Comparison of ENCODE assay signal across 8 mouse cellular contexts in the genomic region with DNA sequence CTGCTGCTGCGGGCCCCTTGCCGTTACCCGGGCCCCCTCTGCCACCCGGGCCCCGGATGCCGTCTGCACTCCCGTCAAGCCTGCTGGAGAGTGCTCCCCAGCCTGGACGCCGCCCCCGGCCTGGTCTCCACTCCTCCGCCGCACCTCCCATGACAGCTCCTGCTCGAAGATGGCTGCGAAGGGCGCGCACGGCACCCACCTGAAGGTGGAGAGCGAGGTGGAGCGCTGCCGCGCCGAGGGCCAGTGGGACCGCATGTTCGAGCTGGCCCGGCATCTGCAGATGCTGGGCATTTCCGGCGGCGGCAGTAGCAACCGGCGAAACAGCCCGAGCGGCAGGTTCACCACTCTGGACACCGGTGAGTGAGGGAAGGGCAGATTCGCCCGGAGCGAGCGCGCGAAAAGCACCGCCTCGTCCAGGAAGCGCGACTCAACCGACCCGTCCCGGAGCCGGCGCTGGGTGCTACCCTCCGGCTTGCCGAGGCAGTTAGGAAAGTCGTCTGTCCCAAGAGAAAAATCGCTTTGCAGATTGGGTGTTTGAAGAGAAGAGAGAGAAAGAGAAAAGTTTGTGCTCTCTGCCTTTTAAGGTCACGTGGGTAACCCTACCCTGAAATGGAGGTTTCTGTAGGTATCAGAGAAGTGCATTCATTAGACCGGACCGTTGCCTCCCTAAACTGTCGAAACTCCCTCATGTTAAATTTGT. TPM values are rescaled to one million over a fixed set of nuclear protein-coding genes. Genes with fewer than 3 reads are reported as not detected.
DNase-seq lines count a peak whose midpoint lies in the region; ATAC-seq lines count a peak whose summit lies in the region.

No protein-coding gene starts in this region.

- peak overlapping the region; percentile 65 for H3K9ac ChIP-seq in heart, embryonic 11.5 days (ENCODE audit: low read depth, low read length)
- H3K9ac ChIP-seq in embryonic facial prominence, embryonic 15.5 days, result peak overlapping the region; percentile 88
- H3K9ac ChIP-seq in hindbrain, embryonic 12.5 days, result peak overlapping the region; percentile 85
- H3K9ac ChIP-seq in limb, embryonic 12.5 days (replicated peaks), result peak overlapping the region; percentile 84
- H3K9ac ChIP-seq in midbrain, embryonic 11.5 days (ENCODE audit: low read length), result peak overlapping the region; percentile 88
- peak overlapping the region; percentile 84 for H3K9ac ChIP-seq in stomach, embryonic 16.5 days (ENCODE audit: low read length)

- H3K27me3 ChIP-seq in heart, embryonic 11.5 days (ENCODE audit: control insufficient read depth, insufficient read depth, low read length), result peaks cover 44% of the 10 kb centered on the region
- peaks cover 9% of the 10 kb centered on the region for H3K27me3 ChIP-seq in embryonic facial prominence, embryonic 15.5 days
- peaks cover 43% of the 10 kb centered on the region for H3K27me3 ChIP-seq in hindbrain, embryonic 12.5 days
- peaks cover 55% of the 10 kb centered on the region for H3K27me3 ChIP-seq in limb, embryonic 12.5 days
- H3K27me3 ChIP-seq in midbrain, embryonic 11.5 days (ENCODE audit: control insufficient read depth, insufficient read depth, low read length), result peaks cover 30% of the 10 kb centered on the region
- no peaks in the 10 kb centered on the region for H3K27me3 ChIP-seq in stomach, embryonic 16.5 days (ENCODE audit: control insufficient read depth, insufficient read depth, low read length)

- H3K36me3 ChIP-seq in heart, embryonic 11.5 days (ENCODE audit: control insufficient read depth, insufficient read depth, low read length), result no peaks in the 10 kb centered on the region
- no peaks in the 10 kb centered on the region for H3K36me3 ChIP-seq in embryonic facial prominence, embryonic 15.5 days
- H3K36me3 ChIP-seq in hindbrain, embryonic 12.5 days, result no peaks in the 10 kb centered on the region
- no peaks in the 10 kb centered on the region for H3K36me3 ChIP-seq in limb, embryonic 12.5 days
- no peaks in the 10 kb centered on the region for H3K36me3 ChIP-seq in midbrain, embryonic 11.5 days (ENCODE audit: control insufficient read depth, insufficient read depth, low read length)
- no peaks in the 10 kb centered on the region for H3K36me3 ChIP-seq in stomach, embryonic 16.5 days (ENCODE audit: control insufficient read depth, insufficient read depth, low read length)

- under 1% methylated on average over 54 of the region's 56 CpGs for WGBS in heart, embryonic 11.5 days (ENCODE audit: insufficient replicate concordance)
- 0% methylated on average over 56 of the region's 56 CpGs for WGBS in embryonic facial prominence, embryonic 15.5 days
- under 1% methylated on average over 53 of the region's 56 CpGs for WGBS in hindbrain, embryonic 12.5 days
- WGBS in limb, embryonic 12.5 days, result under 1% methylated on average over 56 of the region's 56 CpGs
- WGBS in midbrain, embryonic 11.5 days, result under 1% methylated on average over 56 of the region's 56 CpGs
- under 1% methylated on average over 56 of the region's 56 CpGs for WGBS in stomach, embryonic 16.5 days

- no peak overlapping the region; the same call in none of the 2 replicates for H3K27ac ChIP-seq in heart, embryonic 11.5 days (ENCODE audit: low read depth, low read length)
- H3K27ac ChIP-seq in embryonic facial prominence, embryonic 15.5 days (replicated peaks), result peak overlapping the region; percentile 97
- peak overlapping the region; percentile 86 for H3K27ac ChIP-seq in hindbrain, embryonic 12.5 days
- peak overlapping the region; percentile 92 for H3K27ac ChIP-seq in limb, embryonic 12.5 days
- peak overlapping the region; percentile 35; the same call in 1 of the 2 replicates for H3K27ac ChIP-seq in midbrain, embryonic 11.5 days (ENCODE audit: low read depth, low read length)
- peak overlapping the region; percentile 95 for H3K27ac ChIP-seq in stomach, embryonic 16.5 days (ENCODE audit: low read length)

- DNase-seq in heart, adult 11 months, result no peak
- peak; percentile 81 for DNase-seq in adrenal gland, postnatal 14 days
- peak; percentile 95 for DNase-seq in midbrain, embryonic 11.5 days (ENCODE audit: low spot score, missing footprints)

- peak overlapping the region; percentile 97 for H3K4me2 ChIP-seq in heart, embryonic 11.5 days
- peak overlapping the region; percentile 88 for H3K4me2 ChIP-seq in embryonic facial prominence, embryonic 15.5 days (replicated peaks)
- H3K4me2 ChIP-seq in hindbrain, embryonic 12.5 days (replicated peaks), result peak overlapping the region; percentile 96
- peak overlapping the region; percentile 99 for H3K4me2 ChIP-seq in limb, embryonic 12.5 days
- H3K4me2 ChIP-seq in midbrain, embryonic 11.5 days, result peak overlapping the region; percentile 95
- H3K4me2 ChIP-seq in stomach, embryonic 16.5 days (ENCODE audit: low read depth, low read length), result peak overlapping the region; percentile 95

- H3K9me3 ChIP-seq in heart, embryonic 11.5 days (replicated peaks; ENCODE audit: control insufficient read depth, low read length), result no peaks in the 10 kb centered on the region
- no peaks in the 10 kb centered on the region for H3K9me3 ChIP-seq in embryonic facial prominence, embryonic 15.5 days (replicated peaks)
- no peaks in the 10 kb centered on the region for H3K9me3 ChIP-seq in hindbrain, embryonic 12.5 days (replicated peaks)
- H3K9me3 ChIP-seq in limb, embryonic 12.5 days, result no peaks in the 10 kb centered on the region
- H3K9me3 ChIP-seq in midbrain, embryonic 11.5 days (ENCODE audit: control insufficient read depth, low read length), result no peaks in the 10 kb centered on the region
- H3K9me3 ChIP-seq in stomach, embryonic 16.5 days (replicated peaks; ENCODE audit: control insufficient read depth, low read length), result no peaks in the 10 kb centered on the region

- peaks cover 12% of the 10 kb centered on the region for H3K4me1 ChIP-seq in heart, embryonic 11.5 days (ENCODE audit: control insufficient read depth, insufficient read depth, low read length)
- H3K4me1 ChIP-seq in embryonic facial prominence, embryonic 15.5 days, result peaks cover 41% of the 10 kb centered on the region
- peaks cover 30% of the 10 kb centered on the region for H3K4me1 ChIP-seq in hindbrain, embryonic 12.5 days
- H3K4me1 ChIP-seq in limb, embryonic 12.5 days (replicated peaks), result peaks cover 33% of the 10 kb centered on the region
- H3K4me1 ChIP-seq in midbrain, embryonic 11.5 days (ENCODE audit: control insufficient read depth, insufficient read depth, low read length), result peaks cover 11% of the 10 kb centered on the region
- H3K4me1 ChIP-seq in stomach, embryonic 16.5 days (ENCODE audit: control insufficient read depth, insufficient read depth, low read length), result peaks cover 11% of the 10 kb centered on the region

- H3K4me3 ChIP-seq in heart, embryonic 11.5 days (ENCODE audit: low read depth, low read length), result peak overlapping the region; percentile 71
- H3K4me3 ChIP-seq in embryonic facial prominence, embryonic 15.5 days (replicated peaks), result peak overlapping the region; percentile 77
- peak overlapping the region; percentile 65 for H3K4me3 ChIP-seq in hindbrain, embryonic 12.5 days
- peak overlapping the region; percentile 72 for H3K4me3 ChIP-seq in limb, embryonic 12.5 days (replicated peaks)
- peak overlapping the region; percentile 64 for H3K4me3 ChIP-seq in midbrain, embryonic 11.5 days (ENCODE audit: low read depth, low read length)
- peak overlapping the region; percentile 76 for H3K4me3 ChIP-seq in stomach, embryonic 16.5 days (replicated peaks; ENCODE audit: low read length)

- ATAC-seq in heart, embryonic 11.5 days (replicated peaks; ENCODE audit: insufficient number of reproducible peaks, low FRiP score, low TSS enrichment), result peak; percentile 49
- peak; percentile 36 for ATAC-seq in embryonic facial prominence, embryonic 15.5 days (ENCODE audit: insufficient number of reproducible peaks, low FRiP score, low TSS enrichment, low read depth)
- ATAC-seq in hindbrain, embryonic 12.5 days (ENCODE audit: low FRiP score), result peak; percentile 64; the same call in 1 of the 2 replicates
- peak; percentile 53 for ATAC-seq in limb, embryonic 12.5 days (ENCODE audit: insufficient number of reproducible peaks, insufficient read depth, low FRiP score, low TSS enrichment, low read depth)
- peak; percentile 65 for ATAC-seq in midbrain, embryonic 11.5 days (ENCODE audit: low FRiP score)
- peak; percentile 38 for ATAC-seq in stomach, embryonic 16.5 days (ENCODE audit: insufficient read depth, low FRiP score)

RNA-seq across cellular contexts. Expression of gene Ttc7, which starts 0.5 kb away (rescaled TPM):
- 1.4 and 1.9 TPM in 2 replicates for polyA plus RNA-seq in heart, embryonic 11.5 days (2014; fragmentation: Nextera tagmentation; extraction: Ambion mirVana)
- total RNA-seq in adrenal gland, postnatal 14 days (2021), result 13.2 TPM in 2 replicates
- 14.5 and 17.3 TPM in 2 replicates for polyA plus RNA-seq in embryonic facial prominence, embryonic 15.5 days (2015; fragmentation: Nextera tagmentation; extraction: Ambion mirVana)
- polyA plus RNA-seq in hindbrain, embryonic 12.5 days (2016; fragmentation: Nextera tagmentation; extraction: Ambion mirVana), result 6.0 and 6.6 TPM in 2 replicates
- polyA plus RNA-seq in limb, embryonic 12.5 days (2016; fragmentation: Nextera tagmentation; extraction: Ambion mirVana), result 4.4 and 4.9 TPM in 2 replicates
- polyA plus RNA-seq in midbrain, embryonic 11.5 days (2014; fragmentation: Nextera tagmentation; extraction: Ambion mirVana), result 3.0 and 3.1 TPM in 2 replicates
- 10.7 and 11.1 TPM in 2 replicates for polyA plus RNA-seq in stomach, embryonic 16.5 days (2015; fragmentation: Nextera tagmentation; extraction: Ambion mirVana)

RNA-seq across cellular contexts. Expression of gene Mcfd2, which starts 17.5 kb away (rescaled TPM):
- 69.7 and 83.5 TPM in 2 replicates for polyA plus RNA-seq in heart, embryonic 11.5 days (2014; fragmentation: Nextera tagmentation; extraction: Ambion mirVana)
- total RNA-seq in adrenal gland, postnatal 14 days (2021), result 167 and 183 TPM in 2 replicates
- polyA plus RNA-seq in embryonic facial prominence, embryonic 15.5 days (2015; fragmentation: Nextera tagmentation; extraction: Ambion mirVana), result 102 and 104 TPM in 2 replicates
- 63.9 and 64.4 TPM in 2 replicates for polyA plus RNA-seq in hindbrain, embryonic 12.5 days (2016; fragmentation: Nextera tagmentation; extraction: Ambion mirVana)
- 67.2 and 75.4 TPM in 2 replicates for polyA plus RNA-seq in limb, embryonic 12.5 days (2016; fragmentation: Nextera tagmentation; extraction: Ambion mirVana)
- 72.9 and 75.0 TPM in 2 replicates for polyA plus RNA-seq in midbrain, embryonic 11.5 days (2014; fragmentation: Nextera tagmentation; extraction: Ambion mirVana)
- 132 and 136 TPM in 2 replicates for polyA plus RNA-seq in stomach, embryonic 16.5 days (2015; fragmentation: Nextera tagmentation; extraction: Ambion mirVana)
